Mouse (Mus musculus): ENCODE results near the gene Gpc6. TPM values are rescaled to one million over a fixed set of nuclear protein-coding genes. Genes with fewer than 3 reads are reported as not detected.

Gpc6 gene
- polyA plus RNA-seq, 1 experiment from 2014 or later: 19.3 TPM

GRCm38 (mm10) chr14:116941772-116942171, 16.7 kb downstream of the Gpc6 start:
- H3K9ac ChIP-seq (ENCODE audit: low read depth, low read length): no peak overlapping the region
- H3K4me1 ChIP-seq (ENCODE audit: control insufficient read depth, insufficient read depth, low read depth, low read length): no peaks in the 10 kb centered on the region
- H3K4me3 ChIP-seq (ENCODE audit: low read length): no peak overlapping the region
- H3K27ac ChIP-seq (ENCODE audit: low read depth, low read length): no peak overlapping the region
- H3K36me3 ChIP-seq (ENCODE audit: control insufficient read depth, insufficient read depth, low read length): no peaks in the 10 kb centered on the region
- no peak for ATAC-seq
- 0 out of 2 replicates have a peak, but pooled peaks cover 3% of the 10 kb centered on the region for H3K9me3 ChIP-seq (ENCODE audit: control insufficient read depth, low read length)
- H3K4me2 ChIP-seq (ENCODE audit: low read length): no peak overlapping the region
- 89% methylated on average over 4 of the region's 4 CpGs for WGBS
- H3K27me3 ChIP-seq (replicated peaks; ENCODE audit: control insufficient read depth, insufficient read depth, low read length): no peaks in the 10 kb centered on the region

GRCm38 (mm10) chr14:116943751-116944150, 18.6 kb downstream of the Gpc6 start:
- no peak for ATAC-seq
- no peak overlapping the region for H3K9ac ChIP-seq (ENCODE audit: low read depth, low read length)

GRCm38 (mm10) chr14:116945975-116946374, 20.9 kb downstream of the Gpc6 start:
- 0 out of 2 replicates have a peak, but pooled peaks cover 3% of the 10 kb centered on the region for H3K9me3 ChIP-seq (ENCODE audit: control insufficient read depth, low read length)
- H3K4me1 ChIP-seq (ENCODE audit: control insufficient read depth, insufficient read depth, low read depth, low read length): no peaks in the 10 kb centered on the region
- no peak overlapping the region for H3K4me3 ChIP-seq (ENCODE audit: low read length)
- WGBS: 91% methylated on average over 6 of the region's 6 CpGs
- H3K27ac ChIP-seq (ENCODE audit: low read depth, low read length): no peak overlapping the region
- no peak overlapping the region for H3K4me2 ChIP-seq (ENCODE audit: low read length)
- H3K9ac ChIP-seq (ENCODE audit: low read depth, low read length): no peak overlapping the region
- H3K36me3 ChIP-seq (ENCODE audit: control insufficient read depth, insufficient read depth, low read length): no peaks in the 10 kb centered on the region
- ATAC-seq: no peak
- no peaks in the 10 kb centered on the region for H3K27me3 ChIP-seq (replicated peaks; ENCODE audit: control insufficient read depth, insufficient read depth, low read length)

More at GRCm38 (mm10) chr14:116943751-116944150, 18.6 kb downstream of the Gpc6 start:
- H3K9me3 ChIP-seq (ENCODE audit: control insufficient read depth, low read length): 0 out of 2 replicates have a peak, but pooled peaks cover 3% of the 10 kb centered on the region
- no peak overlapping the region for H3K4me3 ChIP-seq (ENCODE audit: low read length)
- no peaks in the 10 kb centered on the region for H3K36me3 ChIP-seq (ENCODE audit: control insufficient read depth, insufficient read depth, low read length)
- H3K27me3 ChIP-seq (replicated peaks; ENCODE audit: control insufficient read depth, insufficient read depth, low read length): no peaks in the 10 kb centered on the region
- no peak overlapping the region for H3K4me2 ChIP-seq (ENCODE audit: low read length)
- WGBS: 93% methylated on average over 7 of the region's 7 CpGs
- H3K4me1 ChIP-seq (ENCODE audit: control insufficient read depth, insufficient read depth, low read depth, low read length): no peaks in the 10 kb centered on the region
- H3K27ac ChIP-seq (ENCODE audit: low read depth, low read length): no peak overlapping the region

- no peak overlapping the region for H3K4me2 ChIP-seq (ENCODE audit: low read length)
- no peak for ATAC-seq
- no peak overlapping the region for H3K27ac ChIP-seq (ENCODE audit: low read depth, low read length)
- H3K9me3 ChIP-seq (ENCODE audit: control insufficient read depth, low read length): 0 out of 2 replicates have a peak, but pooled peaks cover 3% of the 10 kb centered on the region
- no peak overlapping the region for H3K4me3 ChIP-seq (ENCODE audit: low read length)
- no peaks in the 10 kb centered on the region for H3K36me3 ChIP-seq (ENCODE audit: control insufficient read depth, insufficient read depth, low read length)
- no peak overlapping the region for H3K9ac ChIP-seq (ENCODE audit: low read depth, low read length)
- H3K27me3 ChIP-seq (replicated peaks; ENCODE audit: control insufficient read depth, insufficient read depth, low read length): no peaks in the 10 kb centered on the region
- H3K4me1 ChIP-seq (ENCODE audit: control insufficient read depth, insufficient read depth, low read depth, low read length): no peaks in the 10 kb centered on the region
- WGBS: 93% methylated on average over 6 of the region's 6 CpGs
These were observed 22.3 kb downstream of the Gpc6 start for GRCm38 (mm10) chr14:116947461-116947860.

- Histone ChIP-seq H3K4me1 (ENCODE audit: control insufficient read depth, insufficient read depth, low read depth, low read length) (no peaks in the 10 kb centered on the region), H3K9ac (ENCODE audit: low read depth, low read length) (no peak overlapping the region), H3K9me3 (ENCODE audit: control insufficient read depth, low read length) (0 out of 2 replicates have a peak, but pooled peaks cover 3% of the 10 kb centered on the region), H3K27me3 (replicated peaks; ENCODE audit: control insufficient read depth, insufficient read depth, low read length) (no peaks in the 10 kb centered on the region), H3K4me3 (ENCODE audit: low read length) (no peak overlapping the region), H3K27ac (ENCODE audit: low read depth, low read length) (no peak overlapping the region), H3K4me2 (ENCODE audit: low read length) (no peak overlapping the region), H3K36me3 (ENCODE audit: control insufficient read depth, insufficient read depth, low read length) (no peaks in the 10 kb centered on the region)
- ATAC-seq: no peak
- WGBS: 91% methylated on average over 5 of the region's 5 CpGs
These were observed 22.9 kb downstream of the Gpc6 start for GRCm38 (mm10) chr14:116947939-116948591.

GRCm38 (mm10) chr14:116957154-116957553, 32.0 kb downstream of the Gpc6 start:
- no peaks in the 10 kb centered on the region for H3K4me1 ChIP-seq (ENCODE audit: control insufficient read depth, insufficient read depth, low read depth, low read length)
- no peaks in the 10 kb centered on the region for H3K36me3 ChIP-seq (ENCODE audit: control insufficient read depth, insufficient read depth, low read length)
- H3K4me3 ChIP-seq (ENCODE audit: low read length): no peak overlapping the region
- H3K27ac ChIP-seq (ENCODE audit: low read depth, low read length): no peak overlapping the region
- H3K9ac ChIP-seq (ENCODE audit: low read depth, low read length): no peak overlapping the region
- no peak overlapping the region for H3K4me2 ChIP-seq (ENCODE audit: low read length)
- ATAC-seq: no peak
- no peaks in the 10 kb centered on the region for H3K9me3 ChIP-seq (ENCODE audit: control insufficient read depth, low read length)
- no peaks in the 10 kb centered on the region for H3K27me3 ChIP-seq (replicated peaks; ENCODE audit: control insufficient read depth, insufficient read depth, low read length)

- Histone ChIP-seq H3K4me3 (ENCODE audit: low read length) (no peak overlapping the region), H3K9me3 (ENCODE audit: control insufficient read depth, low read length) (no peaks in the 10 kb centered on the region), H3K36me3 (ENCODE audit: control insufficient read depth, insufficient read depth, low read length) (no peaks in the 10 kb centered on the region), H3K27ac (ENCODE audit: low read depth, low read length) (no peak overlapping the region), H3K4me2 (ENCODE audit: low read length) (no peak overlapping the region), H3K4me1 (ENCODE audit: control insufficient read depth, insufficient read depth, low read depth, low read length) (no peaks in the 10 kb centered on the region), H3K9ac (ENCODE audit: low read depth, low read length) (no peak overlapping the region), H3K27me3 (replicated peaks; ENCODE audit: control insufficient read depth, insufficient read depth, low read length) (no peaks in the 10 kb centered on the region)
- 78% methylated on average over 6 of the region's 6 CpGs for WGBS
- no peak for ATAC-seq
These were observed 39.7 kb downstream of the Gpc6 start for GRCm38 (mm10) chr14:116964837-116965236.

GRCm38 (mm10) chr14:116974708-116975107, 49.6 kb downstream of the Gpc6 start:
- Histone ChIP-seq H3K9me3 (ENCODE audit: control insufficient read depth, low read length) (no peaks in the 10 kb centered on the region), H3K4me3 (ENCODE audit: low read length) (no peak overlapping the region), H3K4me1 (ENCODE audit: control insufficient read depth, insufficient read depth, low read depth, low read length) (no peaks in the 10 kb centered on the region), H3K9ac (ENCODE audit: low read depth, low read length) (no peak overlapping the region), H3K27me3 (replicated peaks; ENCODE audit: control insufficient read depth, insufficient read depth, low read length) (no peaks in the 10 kb centered on the region), H3K4me2 (ENCODE audit: low read length) (no peak overlapping the region), H3K27ac (ENCODE audit: low read depth, low read length) (no peak overlapping the region), H3K36me3 (ENCODE audit: control insufficient read depth, insufficient read depth, low read length) (no peaks in the 10 kb centered on the region)
- ATAC-seq: no peak
- WGBS: 91% methylated on average over 3 of the region's 3 CpGs

GRCm38 (mm10) chr14:116975224-116975623, 50.1 kb downstream of the Gpc6 start:
- Histone ChIP-seq H3K9ac (ENCODE audit: low read depth, low read length) (no peak overlapping the region), H3K27me3 (replicated peaks; ENCODE audit: control insufficient read depth, insufficient read depth, low read length) (no peaks in the 10 kb centered on the region), H3K4me1 (ENCODE audit: control insufficient read depth, insufficient read depth, low read depth, low read length) (no peaks in the 10 kb centered on the region), H3K4me2 (ENCODE audit: low read length) (no peak overlapping the region), H3K36me3 (ENCODE audit: control insufficient read depth, insufficient read depth, low read length) (no peaks in the 10 kb centered on the region), H3K9me3 (ENCODE audit: control insufficient read depth, low read length) (no peaks in the 10 kb centered on the region), H3K27ac (ENCODE audit: low read depth, low read length) (no peak overlapping the region), H3K4me3 (ENCODE audit: low read length) (no peak overlapping the region)
- WGBS: 84% methylated on average over 4 of the region's 4 CpGs
- ATAC-seq: no peak
